Comparison of ENCODE assay signal across 24 mouse cellular contexts in the genomic region with DNA sequence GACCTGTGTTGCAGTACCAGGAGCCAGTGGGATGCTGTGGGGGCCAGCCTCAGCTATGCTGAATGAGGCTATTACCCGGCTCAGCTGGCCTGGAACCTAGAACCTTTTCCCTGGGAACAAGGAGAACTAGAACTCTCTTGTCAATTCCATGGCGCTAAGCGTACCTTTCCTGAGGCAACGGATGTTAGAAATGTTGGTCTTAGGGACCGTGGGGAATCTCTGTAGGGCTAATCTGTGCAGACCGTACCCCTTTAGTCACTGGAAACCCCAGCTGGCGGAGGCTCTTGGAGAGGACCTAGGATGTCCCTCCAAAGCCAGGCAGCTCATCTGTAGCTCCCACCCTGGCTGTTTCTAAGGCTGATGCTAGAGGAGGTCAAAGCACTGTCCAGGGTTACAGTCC. TPM values are rescaled to one million over a fixed set of nuclear protein-coding genes. Genes with fewer than 3 reads are reported as not detected.
"Had no signal": no experiment of that assay in that cellular context is flagged by ENCODE, and none has a peak within 500 bp of the region (broad histone marks: within the 10 kb centered on the region; RNA-seq: fewer than 3 reads in every experiment).

No protein-coding gene starts in this region.

- H3K4me1 ChIP-seq: midbrain, embryonic 10.5 days; midbrain, embryonic 12.5 days; neural tube, embryonic 13.5 days; neural tube, embryonic 15.5 days had no signal

- ATAC-seq: midbrain, embryonic 16.5 days had no signal

- H3K27ac ChIP-seq: midbrain, embryonic 10.5 days; midbrain, embryonic 12.5 days; neural tube, embryonic 13.5 days; neural tube, embryonic 15.5 days had no signal

- H3K4me2 ChIP-seq: lung, embryonic 14.5 days; midbrain, embryonic 12.5 days; neural tube, embryonic 13.5 days; neural tube, embryonic 15.5 days had no signal

- H3K4me3 ChIP-seq: midbrain, embryonic 10.5 days; midbrain, embryonic 12.5 days; myocyte; neural tube, embryonic 13.5 days; neural tube, embryonic 15.5 days had no signal

- H3K9me3 ChIP-seq: midbrain, embryonic 10.5 days; midbrain, embryonic 12.5 days; neural tube, embryonic 13.5 days; neural tube, embryonic 15.5 days had no signal

- DNase-seq: lung, adult 18-20 months; lung, embryonic 14.5 days; lung, postnatal 10 days; lung, postnatal 4 days; midbrain, embryonic 14.5 days; retina, postnatal 1 day; right cerebral cortex, adult 18-20 months; right cerebral cortex, postnatal 25 days; right cerebral cortex, postnatal 4 days; spleen, adult 18-20 months; thymus, postnatal 14 days; thymus, postnatal 36 days had no signal

- H3K27me3 ChIP-seq: neural tube, embryonic 13.5 days had no signal

- H3K9ac ChIP-seq: lung, embryonic 14.5 days; midbrain, embryonic 12.5 days; neural tube, embryonic 13.5 days; neural tube, embryonic 15.5 days had no signal

- H3K36me3 ChIP-seq: midbrain, embryonic 10.5 days; midbrain, embryonic 12.5 days; neural tube, embryonic 13.5 days; neural tube, embryonic 15.5 days had no signal

RNA-seq across cellular contexts. Expression of gene Dusp13, which starts 10.6 kb away (rescaled TPM):
- total RNA-seq: megakaryocyte, adult 5-6 weeks; megakaryocyte-erythroid progenitor cell, adult 5-6 weeks had no signal
- polyA plus RNA-seq: lung, embryonic 14.5 days; midbrain, embryonic 10.5 days; midbrain, embryonic 12.5 days; midbrain, embryonic 14.5 days; midbrain, embryonic 16.5 days; neural tube, embryonic 11.5 days; neural tube, embryonic 13.5 days; stomach, embryonic 14.5 days had no signal

RNA-seq across cellular contexts. Expression of gene Dupd1, which starts 26.0 kb away (rescaled TPM):
- total RNA-seq: megakaryocyte, adult 5-6 weeks; megakaryocyte-erythroid progenitor cell, adult 5-6 weeks had no signal
- polyA plus RNA-seq: lung, embryonic 14.5 days; lung, embryonic 16.5 days; midbrain, embryonic 10.5 days; midbrain, embryonic 12.5 days; midbrain, embryonic 14.5 days; neural tube, embryonic 13.5 days; small intestine, adult 2 months; stomach, embryonic 14.5 days had no signal
